Mouse (Mus musculus): Measurements from ENCODE around the gene Galnt17. TPM values are rescaled to one million over a fixed set of nuclear protein-coding genes. Genes with fewer than 3 reads are reported as not detected.

Gene Galnt17
- polyA plus RNA-seq, 1 experiment from 2014 or later = 1.1 TPM

DNA sequence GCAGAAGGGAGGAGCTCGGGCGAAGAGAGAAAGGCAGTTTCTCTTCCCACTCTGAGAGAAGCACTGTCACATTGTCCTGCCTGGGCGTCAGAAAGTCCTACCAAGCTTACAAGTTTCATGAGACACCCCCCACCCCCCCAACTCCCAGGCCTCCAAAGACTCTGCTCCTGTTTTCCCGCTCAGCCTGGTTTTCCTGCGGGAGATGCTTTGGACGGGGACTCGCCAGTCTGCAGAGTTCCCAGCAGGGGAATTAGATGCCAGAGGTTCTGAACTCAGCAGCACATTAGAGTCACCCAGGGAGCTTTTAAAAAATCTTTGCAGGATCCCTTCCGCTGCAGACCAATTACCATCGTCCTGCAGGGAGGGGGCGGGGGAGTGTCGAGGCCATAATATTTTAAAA, 456.1 kb downstream of the Galnt17 start:
- peaks cover 8% of the 10 kb centered on the region; the same call in 1 of the 2 replicates for H3K4me1 ChIP-seq
- no peaks in the 10 kb centered on the region for H3K36me3 ChIP-seq
- H3K4me3 ChIP-seq = no peak overlapping the region
- ATAC-seq (ENCODE audit: borderline replicate concordance, extremely low read depth, low FRiP score, low TSS enrichment) = no peak
- H3K27me3 ChIP-seq = peaks cover 7% of the 10 kb centered on the region; the same call in 1 of the 2 replicates
- H3K4me2 ChIP-seq = peak overlapping the region; percentile 41
- WGBS = 11% methylated on average over 11 of the region's 11 CpGs
- no peak overlapping the region for H3K9ac ChIP-seq
- H3K9me3 ChIP-seq = no peaks in the 10 kb centered on the region
- no peak overlapping the region for H3K27ac ChIP-seq

DNA sequence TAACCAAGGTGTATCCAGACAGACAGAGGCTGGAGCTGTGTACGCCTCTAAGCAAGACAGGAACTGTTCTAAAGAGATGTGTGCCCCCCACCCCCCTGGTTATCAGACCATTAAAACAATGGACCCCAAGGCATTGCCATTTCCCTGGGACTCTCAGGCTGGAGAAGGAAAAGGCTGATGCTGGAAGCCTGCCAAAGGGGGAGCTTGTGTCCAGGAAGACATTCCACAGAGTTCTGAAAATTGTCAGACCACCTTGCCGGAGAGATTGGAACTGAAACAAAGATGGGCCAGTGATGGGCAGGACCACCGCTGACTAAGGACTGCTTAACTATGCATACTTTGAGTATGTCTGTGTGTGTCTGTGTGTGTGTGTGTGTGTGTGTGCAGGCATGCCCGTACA, 458.7 kb downstream of the Galnt17 start:
- no peaks in the 10 kb centered on the region for H3K36me3 ChIP-seq
- H3K27ac ChIP-seq = no peak overlapping the region
- H3K27me3 ChIP-seq = peaks cover 5% of the 10 kb centered on the region; the same call in 1 of the 2 replicates
- no peak overlapping the region for H3K4me2 ChIP-seq
- H3K4me3 ChIP-seq = no peak overlapping the region
- H3K4me1 ChIP-seq = peaks cover 8% of the 10 kb centered on the region; the same call in 1 of the 2 replicates
- H3K9me3 ChIP-seq = no peaks in the 10 kb centered on the region
- no peak overlapping the region for H3K9ac ChIP-seq
- WGBS = 45% methylated on average over 4 of the region's 4 CpGs
- ATAC-seq (ENCODE audit: borderline replicate concordance, extremely low read depth, low FRiP score, low TSS enrichment) = 0 out of 2 replicates have a peak, but pooled peaks have one; percentile 17

DNA sequence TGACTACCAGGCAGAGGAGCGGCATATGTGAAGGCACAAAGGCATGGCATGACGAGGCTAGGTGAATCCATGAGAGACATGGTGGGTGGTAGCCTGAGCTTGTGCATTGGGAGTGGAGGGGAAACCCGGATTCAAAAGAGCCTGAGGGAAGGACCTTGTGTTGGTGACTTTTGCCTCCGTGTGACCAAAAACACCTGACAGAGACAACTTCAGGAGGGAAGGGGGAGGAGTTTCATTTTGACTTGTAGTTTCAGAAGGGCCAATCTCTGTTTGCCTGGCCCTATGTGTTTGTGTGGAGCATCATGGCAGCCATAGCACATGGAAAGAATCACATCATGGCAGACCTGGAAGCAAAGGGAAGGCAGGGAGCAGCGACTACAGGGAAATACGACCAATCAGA, 459.7 kb downstream of the Galnt17 start:
- Histone ChIP-seq H3K27ac (no peak overlapping the region), H3K9me3 (no peaks in the 10 kb centered on the region), H3K4me3 (no peak overlapping the region), H3K4me1 (peaks cover 8% of the 10 kb centered on the region; the same call in 1 of the 2 replicates), H3K4me2 (no peak overlapping the region), H3K36me3 (no peaks in the 10 kb centered on the region), H3K27me3 (no peaks in the 10 kb centered on the region), H3K9ac (no peak overlapping the region)
- ATAC-seq (ENCODE audit: borderline replicate concordance, extremely low read depth, low FRiP score, low TSS enrichment) = no peak
- 85% methylated on average over 6 of the region's 6 CpGs for WGBS

DNA sequence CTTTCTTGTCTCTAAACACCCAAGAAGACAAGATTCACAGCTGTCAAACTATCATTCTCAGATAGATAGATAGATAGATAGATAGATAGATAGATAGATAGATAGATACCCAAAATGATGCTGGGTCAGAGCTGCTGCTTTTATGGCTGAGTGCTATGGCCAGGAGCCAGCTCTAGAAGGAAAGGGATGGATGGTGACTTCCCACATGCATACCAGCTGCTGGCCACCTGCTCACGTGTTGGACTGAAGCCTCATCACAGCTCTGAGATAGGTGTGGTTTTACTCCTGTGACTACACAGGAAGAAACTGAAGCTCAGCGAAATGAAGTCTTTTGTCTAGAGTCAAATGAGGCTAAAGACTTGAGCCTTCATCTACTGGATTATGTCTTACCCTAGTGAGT, 482.5 kb downstream of the Galnt17 start:
- no peak overlapping the region for H3K27ac ChIP-seq
- no peaks in the 10 kb centered on the region; the same call in 1 of the 2 replicates for H3K9me3 ChIP-seq
- H3K4me2 ChIP-seq = no peak overlapping the region
- H3K27me3 ChIP-seq = no peaks in the 10 kb centered on the region
- no peak for ATAC-seq (ENCODE audit: borderline replicate concordance, extremely low read depth, low FRiP score, low TSS enrichment)
- no peak overlapping the region for H3K4me3 ChIP-seq
- no peaks in the 10 kb centered on the region for H3K4me1 ChIP-seq
- H3K9ac ChIP-seq = no peak overlapping the region
- WGBS = 66% methylated on average over 2 of the region's 2 CpGs
- no peaks in the 10 kb centered on the region for H3K36me3 ChIP-seq
